Mouse (Mus musculus): ENCODE measurements around the gene Cyp1a1.

DNA sequence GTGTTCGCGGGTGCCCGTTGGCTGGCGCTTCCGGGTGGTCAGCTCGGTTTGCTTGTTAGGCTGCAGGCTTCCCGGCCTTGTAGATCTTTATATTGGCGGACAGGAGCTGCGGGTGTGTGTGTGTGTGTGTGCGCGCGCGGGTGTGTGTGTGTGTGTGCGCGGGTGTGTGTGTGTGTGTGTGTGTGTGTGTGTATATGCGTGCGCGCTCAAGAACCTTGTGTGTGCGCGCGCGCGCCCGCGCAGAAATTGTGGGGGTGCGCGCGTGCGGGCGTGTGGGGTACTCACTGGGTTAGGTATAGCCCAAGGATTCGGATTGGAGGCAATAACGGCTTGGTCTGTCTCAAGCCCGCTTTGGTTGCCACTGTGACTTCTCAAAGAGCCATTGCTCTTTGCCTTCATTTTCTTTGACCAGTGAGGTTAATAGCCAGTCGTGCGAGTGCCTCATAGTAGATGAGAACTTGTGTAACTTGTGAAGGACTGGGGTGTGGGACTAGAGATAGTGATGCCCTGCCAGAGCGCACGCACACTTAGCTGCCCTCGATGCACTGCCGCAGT lies 21.1 kb downstream of the Cyp1a1 start:
- TF ChIP-seq CTCF (IDR thresholded peaks at IDR 0.05; ENCODE audit: low read depth, low read length) (no peak), POLR2A (IDR thresholded peaks at IDR 0.05; ENCODE audit: extremely low read depth, insufficient read depth, low read length) (0 out of 2 replicates have a peak, but pooled peaks have one; percentile 39)
